Mouse (Mus musculus) cerebellum, adult 2 months (tissue): ENCODE measurements around the gene Cbfa2t2. TPM values are rescaled to one million over a fixed set of nuclear protein-coding genes. Genes with fewer than 3 reads are reported as not detected.

Experiments
- DNase-seq, 2 experiments: peaks; one replicate each; pipeline ENCODE4 v3.0.0; 2021
- H3K27ac ChIP-seq: fragments of 200-500 bp; 2 replicates; pipeline ENCODE4 v1.5.1; 2012; ENCODE audit warnings: low read length, control low read depth, inconsistent platforms; ENCODE audit not compliant: insufficient read depth
- H3K27me3 ChIP-seq: fragments of 200-500 bp; 2 replicates; pipeline ENCODE4 v1.6.1; 2012; ENCODE audit warnings: inconsistent platforms, mild to moderate bottlenecking, low read length, moderate library complexity; ENCODE audit not compliant: control insufficient read depth, insufficient read depth
- H3K4me1 ChIP-seq: fragments of 200-500 bp; 2 replicates; pipeline ENCODE4 v1.6.1; 2011; ENCODE audit warnings: low read length; ENCODE audit not compliant: control insufficient read depth, insufficient read depth
- H3K4me3 ChIP-seq: fragments of 200-500 bp; replicated peaks from 2 replicates; pipeline ENCODE3; 2011; ENCODE audit warnings: mild to moderate bottlenecking, low read depth, low read length, control low read depth; ENCODE audit not compliant: insufficient read depth
- CTCF ChIP-seq: fragments of 200-500 bp; IDR thresholded peaks from 2 replicates; pipeline ENCODE4 v1.5.1; 2011; ENCODE audit warnings: low read depth, mild to moderate bottlenecking, control low read depth, low read length, moderate library complexity, borderline replicate concordance; ENCODE audit not compliant: insufficient read depth
- POLR2A ChIP-seq: fragments of 200-500 bp; IDR thresholded peaks from 2 replicates; pipeline ENCODE4 v1.6.1; 2011; ENCODE audit warnings: low read length, control low read depth, borderline replicate concordance; ENCODE audit not compliant: insufficient read depth
- WGBS: fragments of 180-500 bp; shearing (Covaris S2); methylation state at CpG from one replicate; pipeline ENCODE4 v1.1.7; 2018; 5-methylcytosine and 5-hydroxymethylcytosine counted together
- polyA plus RNA-seq: library from polyadenylated mRNA; depleted of rRNA; stranded (reverse); fragments of >200 nt; gene quantifications from 2 replicates; pipeline ENCODE4 v1.2.3, GENCODE M21; 2012

The Cbfa2t2 gene
- polyA plus RNA-seq, 1 experiment = 31.5 TPM

DNA sequence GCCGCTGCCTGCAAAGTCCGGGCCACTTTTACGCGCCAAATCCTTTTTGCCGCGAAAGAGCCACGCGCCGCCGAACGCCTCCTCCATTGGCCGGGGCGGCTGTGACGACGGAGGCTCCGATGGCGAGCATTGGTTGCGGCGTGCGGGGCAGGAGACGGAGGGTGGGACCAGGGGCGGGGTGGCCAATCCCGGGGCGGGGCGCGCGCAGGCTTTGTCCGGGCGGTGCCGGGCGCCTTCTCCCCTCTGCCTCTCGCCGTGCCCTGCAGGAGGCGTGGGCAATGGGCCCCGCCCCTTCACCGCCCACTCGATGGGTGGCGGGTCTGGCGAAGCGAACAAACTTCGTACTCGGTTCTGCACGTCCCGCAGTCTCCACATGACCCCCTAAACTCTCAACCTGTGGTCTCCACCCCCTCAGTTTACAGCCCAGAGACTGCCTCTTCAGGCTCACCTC lies 133.6 kb downstream of the Cbfa2t2 start, which contains the start of gene E2f1:
TSS of gene E2f1 (minus strand) at position 57 of the 451 bp plus-strand sequence.
- no peak within 1 kb of the TSS; the same call in 1 of the 2 replicates for H3K27ac ChIP-seq
- WGBS = under 1% methylated on average over 38 of the region's 44 CpGs
- TF ChIP-seq CTCF (no peak), POLR2A (peak; percentile 37; the same call in 1 of the 2 replicates)
- H3K4me1 ChIP-seq = peaks cover 12% of the 10 kb centered on the region
- DNase-seq = peak; percentile 90 to 94
- H3K27me3 ChIP-seq = no peaks in the 10 kb centered on the region
- peak within 1 kb of the TSS; percentile 84 for H3K4me3 ChIP-seq

- H3K4me3 ChIP-seq = no peak overlapping the region
- peaks cover 6% of the 10 kb centered on the region for H3K4me1 ChIP-seq
- no peak for DNase-seq
- no peak overlapping the region for H3K27ac ChIP-seq
- WGBS = 61% methylated on average over 4 of the region's 4 CpGs
- no peaks in the 10 kb centered on the region for H3K27me3 ChIP-seq
- TF ChIP-seq POLR2A (no peak), CTCF (no peak)
These were observed 134.4 kb downstream of the Cbfa2t2 start for GRCm38 (mm10) chr2:154570666-154571065.

GRCm38 (mm10) chr2:154571266-154571665 lies 135.0 kb downstream of the Cbfa2t2 start:
- DNase-seq = no peak
- no peak for TF ChIP-seq CTCF
- TF ChIP-seq POLR2A = no peak
- Histone ChIP-seq H3K4me1 (no peaks in the 10 kb centered on the region; the same call in 1 of the 2 replicates), H3K4me3 (no peak overlapping the region), H3K27me3 (no peaks in the 10 kb centered on the region), H3K27ac (no peak overlapping the region)
- 85% methylated on average over 4 of the region's 4 CpGs for WGBS

DNA sequence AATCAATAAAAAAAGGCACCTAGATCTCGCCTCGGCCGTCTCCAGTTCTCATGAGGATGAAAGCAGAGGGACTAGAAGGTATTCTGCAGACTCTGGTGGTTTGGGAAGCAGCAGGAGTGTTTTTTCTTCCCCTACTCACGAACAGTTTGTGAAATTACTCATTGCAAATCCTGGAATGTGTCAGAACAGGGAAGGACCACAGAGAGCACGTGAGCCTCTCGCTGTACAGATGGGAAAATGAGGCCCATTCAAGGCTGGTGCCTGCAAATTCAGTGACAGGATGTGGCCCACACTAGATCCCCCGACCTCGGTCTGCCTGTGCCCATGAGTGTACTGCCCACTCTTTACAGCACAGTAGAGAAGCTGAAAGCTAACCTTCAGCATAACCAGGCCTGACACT lies 135.7 kb downstream of the Cbfa2t2 start:
- no peak for DNase-seq

DNA sequence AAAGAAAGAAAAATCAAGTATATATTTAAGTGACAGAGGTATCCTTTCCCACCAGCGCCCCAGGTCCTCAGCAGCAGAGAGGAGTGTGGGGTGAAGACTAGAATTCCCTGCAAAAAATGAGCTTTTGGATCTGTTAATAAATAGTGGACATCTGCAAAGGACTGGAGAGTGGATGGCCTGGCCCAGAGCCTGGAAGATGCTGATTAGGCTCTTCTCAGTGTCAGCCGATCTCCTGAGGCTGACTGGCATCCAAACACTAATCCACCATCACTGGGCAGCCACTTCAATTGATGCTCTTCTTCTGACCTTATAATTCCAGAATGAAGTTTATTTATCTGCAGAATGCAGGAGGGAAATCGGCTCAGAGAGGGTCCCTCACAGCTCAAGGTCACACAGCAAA lies 136.7 kb downstream of the Cbfa2t2 start:
- WGBS = 46% methylated on average over 3 of the region's 3 CpGs
- Histone ChIP-seq H3K27ac (no peak overlapping the region), H3K27me3 (no peaks in the 10 kb centered on the region), H3K4me3 (no peak overlapping the region), H3K4me1 (no peaks in the 10 kb centered on the region)
- TF ChIP-seq POLR2A (no peak), CTCF (no peak)
- no peak for DNase-seq

More for the DNA sequence above, 135.7 kb downstream of the Cbfa2t2 start:
- H3K4me1 ChIP-seq = no peaks in the 10 kb centered on the region
- no peak overlapping the region for H3K4me3 ChIP-seq
- no peak for TF ChIP-seq POLR2A
- no peak for TF ChIP-seq CTCF
- WGBS = 78% methylated on average over 8 of the region's 8 CpGs
- no peaks in the 10 kb centered on the region for H3K27me3 ChIP-seq
- H3K27ac ChIP-seq = no peak overlapping the region

- TF ChIP-seq POLR2A (no peak), CTCF (no peak)
- WGBS = 61% methylated on average over 7 of the region's 7 CpGs
- no peaks in the 10 kb centered on the region for H3K27me3 ChIP-seq
- no peak overlapping the region for H3K27ac ChIP-seq
- no peak overlapping the region for H3K4me3 ChIP-seq
- no peak for DNase-seq
- no peaks in the 10 kb centered on the region for H3K4me1 ChIP-seq
These were observed 138.0 kb downstream of the Cbfa2t2 start for GRCm38 (mm10) chr2:154574271-154574670.

DNA sequence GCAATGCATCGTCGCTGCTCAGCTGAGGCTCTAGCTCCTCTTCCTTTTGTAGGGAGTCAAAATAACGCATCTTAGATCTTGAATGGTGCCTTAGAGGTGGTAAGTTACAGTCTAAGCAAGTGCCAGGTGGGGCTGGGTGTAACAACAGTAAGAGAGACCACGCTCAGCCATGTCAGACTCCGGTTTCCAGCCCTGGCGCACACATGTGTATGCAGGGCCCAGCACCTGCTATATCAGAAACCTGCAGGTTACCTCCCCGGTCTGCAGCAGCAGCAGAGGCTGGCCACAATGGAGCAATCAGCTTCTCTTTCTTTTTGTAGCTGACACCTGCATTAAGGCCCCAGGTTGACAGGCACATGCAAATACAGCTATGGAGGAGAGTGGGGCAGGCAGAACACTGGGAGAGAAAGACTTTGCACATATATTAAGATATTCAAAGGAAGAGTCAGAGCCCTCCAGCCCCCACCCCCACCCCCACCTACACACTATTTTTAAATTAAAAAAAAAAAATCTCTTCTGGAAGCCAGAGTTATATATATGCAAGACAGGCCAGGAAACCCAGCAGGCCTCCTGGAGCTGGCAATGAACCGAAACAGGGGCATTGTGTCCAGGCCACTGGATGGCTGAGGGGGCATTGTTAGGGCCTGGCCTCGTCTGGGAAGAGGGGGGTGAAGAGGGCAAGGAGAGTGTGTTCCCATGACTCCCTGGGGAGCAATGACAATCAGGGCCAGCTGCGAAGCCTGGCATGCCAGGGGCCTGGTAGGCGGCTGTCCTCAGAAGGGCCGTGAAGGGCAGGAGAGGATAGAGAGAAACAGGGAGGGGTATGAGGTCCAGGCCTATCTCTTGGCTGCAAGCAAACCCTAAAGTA lies 140.8 kb downstream of the Cbfa2t2 start:
- H3K27ac ChIP-seq = no peak overlapping the region
- 70% methylated on average over 12 of the region's 12 CpGs for WGBS
- TF ChIP-seq POLR2A (no peak), CTCF (no peak)
- H3K4me3 ChIP-seq = no peak overlapping the region
- no peak for DNase-seq
- H3K27me3 ChIP-seq = no peaks in the 10 kb centered on the region
- H3K4me1 ChIP-seq = no peaks in the 10 kb centered on the region

- no peak overlapping the region for H3K27ac ChIP-seq
- 83% methylated on average over 6 of the region's 6 CpGs for WGBS
- no peak overlapping the region for H3K4me3 ChIP-seq
- no peak for DNase-seq
- H3K27me3 ChIP-seq = no peaks in the 10 kb centered on the region
- TF ChIP-seq POLR2A = no peak
- TF ChIP-seq CTCF = no peak
- H3K4me1 ChIP-seq = peaks cover 3% of the 10 kb centered on the region; the same call in 1 of the 2 replicates
These were observed 141.4 kb downstream of the Cbfa2t2 start for GRCm38 (mm10) chr2:154577744-154578067.
